Mouse (Mus musculus) neural tube, embryonic 11.5 days (tissue): ENCODE measurements around the gene F2r. TPM values are rescaled to one million over a fixed set of nuclear protein-coding genes. Genes with fewer than 3 reads are reported as not detected.

Experiments
- ATAC-seq: fragments of 200-750 bp; cut with Nextera tagmentation; 2 replicates; pipeline ENCODE4 v1.8.0; 2017; ENCODE audit warnings: moderate number of reproducible peaks, mild to moderate bottlenecking, moderate TSS enrichment, moderate library complexity; ENCODE audit not compliant: insufficient read depth, low FRiP score, low TSS enrichment
- DNase-seq: peaks from one replicate; pipeline ENCODE4 v3.0.0-alpha.2; 2015; ENCODE audit warnings: low spot score
- H3K27ac ChIP-seq: fragments of 300-500 bp; sonication (generic); 2 replicates; pipeline ENCODE4 v1.5.1; 2014; ENCODE audit warnings: low read depth, mild to moderate bottlenecking, low read length
- H3K27me3 ChIP-seq: fragments of 300-500 bp; sonication (generic); 2 replicates; pipeline ENCODE4 v1.6.1; 2014; ENCODE audit warnings: mild to moderate bottlenecking, low read length, mixed read lengths; ENCODE audit not compliant: control insufficient read depth, insufficient read depth
- H3K36me3 ChIP-seq: fragments of 300-500 bp; sonication (generic); 2 replicates; pipeline ENCODE4 v1.6.1; 2014; ENCODE audit warnings: mild to moderate bottlenecking, low read length, moderate library complexity, mixed read lengths; ENCODE audit not compliant: control insufficient read depth, insufficient read depth
- H3K4me1 ChIP-seq: fragments of 300-500 bp; sonication (generic); 2 replicates; pipeline ENCODE4 v1.6.1; 2014; ENCODE audit warnings: low read length, mixed read lengths; ENCODE audit not compliant: control insufficient read depth, insufficient read depth
- H3K4me2 ChIP-seq: fragments of 300-500 bp; sonication (generic); 2 replicates; pipeline ENCODE4 v1.6.1; 2014; ENCODE audit warnings: low read depth, mild to moderate bottlenecking, moderate library complexity
- H3K4me3 ChIP-seq: fragments of 300-500 bp; sonication (generic); 2 replicates; pipeline ENCODE4 v1.5.1; 2014; ENCODE audit warnings: low read depth, low read length
- H3K9ac ChIP-seq: fragments of 300-500 bp; sonication (generic); 2 replicates; pipeline ENCODE4 v1.6.1; 2014; ENCODE audit warnings: mild to moderate bottlenecking, low read length
- H3K9me3 ChIP-seq: fragments of 300-500 bp; sonication (generic); 2 replicates; pipeline ENCODE4 v1.6.1; 2016; ENCODE audit warnings: low read length; ENCODE audit not compliant: control insufficient read depth
- WGBS: fragments of 180-500 bp; shearing (Covaris S2); extraction: QIAGEN DNeasy Blood & Tissue Kit; methylation state at CpG from one replicate; pipeline ENCODE4 v1.1.7; 2014; 5-methylcytosine and 5-hydroxymethylcytosine counted together
- polyA plus RNA-seq: library from polyadenylated mRNA; unstranded; fragments of >200 nt; fragmentation: Nextera tagmentation; extraction: Ambion mirVana; gene quantifications from 2 replicates; pipeline ENCODE4 v1.2.1, GENCODE M21; 2014

Gene F2r
- polyA plus RNA-seq, result 134 and 146 TPM in 2 replicates

DNA sequence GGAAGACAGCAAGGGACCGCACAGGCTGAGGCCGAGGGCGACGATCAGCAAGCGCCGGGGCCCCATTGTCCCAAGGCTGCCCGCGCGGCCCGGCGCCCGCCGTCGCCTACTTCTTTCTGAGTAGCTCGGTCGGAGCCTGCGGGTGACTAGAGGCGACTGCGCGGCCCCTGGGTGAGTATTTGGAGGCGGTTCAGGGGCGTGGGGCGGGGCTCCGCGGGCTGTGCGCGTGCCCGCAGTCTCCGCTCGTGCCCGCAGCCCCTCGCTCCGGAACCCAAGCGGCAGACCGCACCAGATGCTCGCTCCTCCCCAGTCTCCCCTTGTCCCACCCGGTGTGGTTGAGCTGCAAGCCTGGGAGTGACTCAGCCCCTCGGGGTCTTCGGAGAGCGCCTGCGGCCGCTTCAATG, at the start of gene F2r:
TSS of gene F2r (minus strand) at position 179 of the 404 bp plus-strand sequence.
- Histone ChIP-seq H3K4me3 (peak within 1 kb of the TSS; percentile 84), H3K4me1 (peaks cover 19% of the 10 kb centered on the region), H3K27me3 (no peaks in the 10 kb centered on the region), H3K36me3 (no peaks in the 10 kb centered on the region), H3K4me2 (peak within 1 kb of the TSS; percentile 45), H3K9me3 (no peaks in the 10 kb centered on the region), H3K27ac (peak within 1 kb of the TSS; percentile 64), H3K9ac (peak within 1 kb of the TSS; percentile 96)
- 0% methylated on average over 40 of the region's 42 CpGs for WGBS
- DNase-seq (peak; percentile 92), ATAC-seq (peak; percentile 93)

DNA sequence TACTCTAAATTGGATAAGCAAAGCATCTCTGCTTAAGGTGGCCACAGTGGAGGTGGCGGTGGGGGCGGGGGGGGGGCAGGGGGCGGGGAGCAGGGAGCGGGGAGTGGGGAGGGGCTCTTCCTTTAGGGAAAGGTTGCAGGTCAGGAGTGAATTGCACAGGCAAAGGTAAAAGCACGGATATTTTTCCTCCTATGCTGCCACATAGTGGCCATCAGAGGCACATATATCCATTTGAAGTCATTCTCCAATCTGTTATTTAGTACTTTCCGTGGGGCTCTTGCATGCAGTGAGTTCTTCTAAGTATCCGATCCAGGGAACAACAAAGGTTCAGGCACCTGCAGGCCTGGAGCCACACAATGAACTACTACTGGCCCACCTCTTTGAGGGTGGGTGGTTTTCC, 49.0 kb upstream of the F2r start:
- no peak overlapping the region for H3K4me3 ChIP-seq
- no peak overlapping the region for H3K4me2 ChIP-seq
- DNase-seq (no peak), ATAC-seq (no peak)
- H3K4me1 ChIP-seq, result no peaks in the 10 kb centered on the region
- 22% methylated on average over 7 of the region's 7 CpGs for WGBS
- H3K27ac ChIP-seq, result no peak overlapping the region
- no peak overlapping the region for H3K9ac ChIP-seq
- H3K9me3 ChIP-seq, result no peaks in the 10 kb centered on the region
- no peaks in the 10 kb centered on the region for H3K27me3 ChIP-seq
- 0 out of 2 replicates have a peak, but pooled peaks cover 2% of the 10 kb centered on the region for H3K36me3 ChIP-seq

DNA sequence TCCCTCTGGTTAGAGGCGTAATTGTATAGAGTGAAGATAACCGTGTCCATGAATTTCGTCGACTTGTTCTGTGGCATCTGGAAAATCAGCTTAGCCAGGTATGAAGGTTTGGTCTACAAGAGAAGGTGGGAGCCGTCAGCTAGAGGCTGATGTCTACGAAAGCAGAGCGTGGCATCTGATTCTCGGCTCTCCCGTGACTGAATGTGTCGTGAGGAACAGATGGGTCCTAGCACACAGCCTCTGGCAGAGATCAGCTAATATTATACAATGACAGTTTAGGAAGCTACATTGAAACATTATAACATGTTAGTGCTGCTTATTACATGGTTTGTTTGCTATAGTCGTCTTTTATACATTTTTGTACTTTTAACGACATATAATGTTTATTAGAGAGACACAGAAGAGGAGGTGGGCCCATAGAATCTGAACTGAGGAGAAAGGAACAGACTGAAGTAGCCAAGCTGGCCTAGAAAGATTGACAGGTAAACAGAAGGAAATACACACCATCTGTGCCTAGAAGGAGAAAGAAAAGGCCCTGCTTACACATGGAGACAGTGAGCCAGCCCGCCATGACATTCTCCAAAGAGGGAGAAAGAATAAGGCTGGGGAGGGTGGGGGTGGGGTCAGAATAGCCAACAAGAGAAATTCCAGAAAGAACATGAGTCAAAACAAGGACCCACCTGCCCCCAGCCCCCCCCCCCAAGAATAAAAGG, 47.5 kb upstream of the F2r start:
- no peaks in the 10 kb centered on the region for H3K9me3 ChIP-seq
- H3K4me2 ChIP-seq, result no peak overlapping the region
- no peak for ATAC-seq
- H3K9ac ChIP-seq, result no peak overlapping the region
- no peak overlapping the region for H3K27ac ChIP-seq
- H3K36me3 ChIP-seq, result 0 out of 2 replicates have a peak, but pooled peaks cover 2% of the 10 kb centered on the region
- 86% methylated on average over 13 of the region's 13 CpGs for WGBS
- no peaks in the 10 kb centered on the region for H3K27me3 ChIP-seq
- no peak for DNase-seq
- no peak overlapping the region for H3K4me3 ChIP-seq
- no peaks in the 10 kb centered on the region for H3K4me1 ChIP-seq

DNA sequence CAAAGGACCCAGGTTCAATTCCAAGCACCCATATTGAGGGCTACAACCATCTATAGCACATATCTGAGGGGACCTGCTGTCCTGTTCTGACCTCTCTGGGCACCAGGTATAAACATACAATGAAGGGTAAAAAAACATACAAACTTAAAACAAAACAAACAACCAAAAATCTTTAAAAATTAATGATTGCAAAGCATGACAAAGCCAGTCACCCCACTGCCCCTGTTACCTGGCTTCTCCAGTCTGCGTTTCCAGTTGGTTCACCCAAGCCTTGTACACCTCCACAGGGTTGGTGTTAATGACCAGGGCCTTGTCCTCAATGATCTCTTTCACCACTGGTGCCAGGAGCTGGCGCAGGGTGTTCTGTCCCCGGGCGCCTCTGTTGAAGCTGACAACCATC, 45.5 kb upstream of the F2r start:
- Histone ChIP-seq H3K9me3 (no peaks in the 10 kb centered on the region), H3K4me3 (no peak overlapping the region), H3K4me2 (no peak overlapping the region), H3K27me3 (no peaks in the 10 kb centered on the region), H3K4me1 (no peaks in the 10 kb centered on the region), H3K9ac (no peak overlapping the region), H3K36me3 (peaks cover 2% of the 10 kb centered on the region; the same call in 1 of the 2 replicates), H3K27ac (no peak overlapping the region)
- DNase-seq (no peak), ATAC-seq (no peak)
- 99% methylated on average over 4 of the region's 4 CpGs for WGBS

DNA sequence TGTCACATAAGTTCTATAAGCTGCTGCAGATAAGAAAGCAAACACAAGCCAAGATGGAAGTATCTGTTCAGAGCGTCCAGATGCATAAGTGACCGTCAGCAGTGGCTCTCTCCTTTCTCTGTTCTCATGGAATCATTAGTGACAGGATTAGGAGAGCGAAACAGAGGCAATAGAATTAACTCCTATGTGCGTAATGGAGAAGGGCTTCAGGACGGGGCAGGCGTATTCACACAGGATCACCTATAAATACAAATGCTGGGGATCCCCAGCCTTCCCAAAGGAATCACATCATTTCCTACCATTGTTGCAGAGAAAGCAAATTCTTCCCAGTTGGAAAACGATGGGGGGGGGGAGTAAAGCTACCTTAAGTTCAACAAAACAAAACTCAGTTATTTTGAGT, 41.1 kb upstream of the F2r start:
- no peak overlapping the region for H3K4me3 ChIP-seq
- H3K27ac ChIP-seq, result no peak overlapping the region
- peaks cover 3% of the 10 kb centered on the region; the same call in 1 of the 2 replicates for H3K4me1 ChIP-seq
- ATAC-seq, result no peak
- 88% methylated on average over 7 of the region's 7 CpGs for WGBS
- no peak for DNase-seq
- peaks cover 2% of the 10 kb centered on the region; the same call in 1 of the 2 replicates for H3K36me3 ChIP-seq
- H3K9ac ChIP-seq, result no peak overlapping the region
- H3K9me3 ChIP-seq, result no peaks in the 10 kb centered on the region
- H3K4me2 ChIP-seq, result no peak overlapping the region
- H3K27me3 ChIP-seq, result no peaks in the 10 kb centered on the region

DNA sequence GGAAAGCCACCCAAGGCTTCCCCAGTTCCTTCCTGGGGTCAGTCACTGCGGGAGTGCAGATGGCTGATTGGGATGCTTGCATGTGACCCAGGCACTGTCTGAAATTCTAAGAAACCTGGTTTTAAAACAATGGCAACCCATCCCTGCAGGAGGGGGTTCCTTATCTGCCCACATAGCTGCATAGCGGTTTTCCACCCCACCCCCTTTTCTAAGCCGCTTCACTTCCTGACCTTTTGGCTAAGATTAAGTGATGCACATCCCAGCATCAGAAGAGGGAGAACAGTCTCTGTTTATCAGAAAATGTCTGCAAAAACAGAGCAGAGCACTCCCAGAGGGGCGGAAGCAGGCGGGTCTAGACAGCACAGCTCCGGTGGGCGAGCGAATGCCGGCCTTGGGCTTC, 38.9 kb upstream of the F2r start:
- WGBS, result 75% methylated on average over 9 of the region's 9 CpGs
- H3K4me2 ChIP-seq, result no peak overlapping the region
- no peak overlapping the region for H3K4me3 ChIP-seq
- DNase-seq (no peak), ATAC-seq (no peak)
- no peaks in the 10 kb centered on the region for H3K27me3 ChIP-seq
- H3K27ac ChIP-seq, result no peak overlapping the region
- H3K36me3 ChIP-seq, result no peaks in the 10 kb centered on the region; the same call in 1 of the 2 replicates
- no peaks in the 10 kb centered on the region for H3K9me3 ChIP-seq
- peaks cover 3% of the 10 kb centered on the region; the same call in 1 of the 2 replicates for H3K4me1 ChIP-seq
- H3K9ac ChIP-seq, result no peak overlapping the region

DNA sequence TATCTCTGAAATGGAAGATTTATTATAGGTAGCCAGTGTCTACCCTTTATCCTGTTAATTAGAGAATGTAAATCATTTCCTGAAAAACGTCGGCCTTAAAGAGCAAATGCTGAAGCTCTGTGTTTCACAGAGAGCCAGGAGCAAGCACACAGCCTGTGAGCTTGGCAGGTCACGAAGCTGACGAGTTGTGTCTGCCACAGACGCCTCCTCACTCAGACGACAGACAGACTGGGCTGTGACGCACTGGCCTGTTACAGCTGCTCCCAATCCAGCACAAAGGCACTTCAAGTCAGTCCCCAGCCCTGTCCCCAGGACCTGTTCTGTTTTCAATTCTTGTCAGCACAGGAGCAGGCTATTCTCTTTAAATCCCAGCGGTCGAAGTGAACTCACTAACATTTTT, 37.0 kb upstream of the F2r start:
- 26% methylated on average over 9 of the region's 9 CpGs for WGBS
- H3K9me3 ChIP-seq, result no peaks in the 10 kb centered on the region
- H3K36me3 ChIP-seq, result no peaks in the 10 kb centered on the region; the same call in 1 of the 2 replicates
- H3K4me1 ChIP-seq, result peaks cover 3% of the 10 kb centered on the region; the same call in 1 of the 2 replicates
- 0 out of 2 replicates have a peak overlapping the region, but pooled peaks have one; percentile 3 for H3K9ac ChIP-seq
- ATAC-seq, result peak; percentile 83
- H3K4me3 ChIP-seq, result no peak overlapping the region
- no peak overlapping the region for H3K4me2 ChIP-seq
- H3K27me3 ChIP-seq, result no peaks in the 10 kb centered on the region
- H3K27ac ChIP-seq, result peak overlapping the region; percentile 49
- peak; percentile 24 for DNase-seq

DNA sequence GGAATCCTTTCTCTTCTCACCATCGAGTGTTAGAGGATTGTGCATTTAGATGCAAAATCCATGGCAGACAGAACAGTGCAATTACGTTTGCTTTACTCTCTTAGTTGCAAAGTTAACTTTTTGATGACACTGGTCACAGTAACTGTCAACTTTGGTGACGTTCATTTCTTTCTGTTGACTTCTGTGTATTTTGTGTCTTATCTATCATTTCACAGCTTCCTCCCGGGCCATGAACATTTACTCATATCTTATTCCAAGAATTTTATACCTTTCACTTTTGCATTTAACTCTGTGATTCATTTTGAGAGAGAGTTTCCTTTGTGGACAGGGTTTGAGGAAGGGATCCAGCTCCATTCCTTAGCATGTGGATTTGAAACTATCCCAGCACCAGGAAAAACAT, 35.4 kb upstream of the F2r start:
- WGBS, result 83% methylated on average over 4 of the region's 4 CpGs
- no peak overlapping the region for H3K4me3 ChIP-seq

More for the DNA sequence above, 35.4 kb upstream of the F2r start:
- H3K9ac ChIP-seq, result no peak overlapping the region
- ATAC-seq, result no peak
- no peak overlapping the region for H3K27ac ChIP-seq
- H3K36me3 ChIP-seq, result no peaks in the 10 kb centered on the region
- H3K4me1 ChIP-seq, result peaks cover 3% of the 10 kb centered on the region; the same call in 1 of the 2 replicates
- DNase-seq, result no peak
- H3K9me3 ChIP-seq, result no peaks in the 10 kb centered on the region
- H3K27me3 ChIP-seq, result no peaks in the 10 kb centered on the region
- no peak overlapping the region for H3K4me2 ChIP-seq
